Mouse (Mus musculus): Measurements from ENCODE around the gene Bicc1. TPM values are rescaled to one million over a fixed set of nuclear protein-coding genes. Genes with fewer than 3 reads are reported as not detected.
A peak's percentile ranks its signal among the peaks of the same experiment; 100 is the strongest.

Bicc1 gene
- total and polyA plus RNA-seq, 2 experiments from 2014 or later: 4.9 to 6.5 TPM

- DNase-seq (ENCODE audit: low spot score) (no peak), ATAC-seq (ENCODE audit: low FRiP score) (no peak)
- H3K4me2 ChIP-seq (ENCODE audit: low read depth, low read length, poor library complexity, severe bottlenecking): no peak overlapping the region
- 92% methylated on average over 8 of the region's 8 CpGs for WGBS
- H3K9ac ChIP-seq (replicated peaks; ENCODE audit: low read length, poor library complexity, severe bottlenecking): no peak overlapping the region
- no peaks in the 10 kb centered on the region for H3K27me3 ChIP-seq (ENCODE audit: insufficient read depth, low read length)
- H3K4me3 ChIP-seq (ENCODE audit: low read depth, low read length): no peak overlapping the region
- no peaks in the 10 kb centered on the region for H3K9me3 ChIP-seq (ENCODE audit: low read length)
- H3K27ac ChIP-seq (ENCODE audit: low read depth, low read length): no peak overlapping the region
- TF ChIP-seq CTCF (IDR thresholded peaks at IDR 0.05): no peak
- H3K36me3 ChIP-seq (ENCODE audit: insufficient read depth, low read length): no peaks in the 10 kb centered on the region
- H3K4me1 ChIP-seq (ENCODE audit: insufficient read depth, low read length): no peaks in the 10 kb centered on the region
Measured at GRCm38 (mm10) chr10:70895891-70896290, 263.6 kb downstream of the Bicc1 start.

DNA sequence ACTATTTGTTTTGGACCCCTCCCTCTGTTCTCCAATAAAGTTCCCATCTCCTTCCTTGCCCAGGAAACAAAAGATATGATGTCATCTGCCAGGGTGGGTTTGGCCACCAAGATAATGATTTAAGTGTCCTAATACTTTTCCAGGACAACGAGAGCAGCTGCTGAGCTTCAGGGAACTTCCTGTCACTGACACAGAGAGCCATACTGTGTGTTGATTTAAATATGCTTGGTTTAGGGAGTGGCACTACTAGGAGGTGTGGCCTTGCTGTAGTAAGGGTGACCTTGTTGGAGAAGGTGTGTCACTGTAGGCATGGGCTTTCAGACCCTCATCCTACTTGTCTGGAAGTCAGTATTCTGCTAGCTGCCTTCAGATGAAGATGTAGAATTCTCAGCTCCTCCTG is 281.5 kb downstream of the Bicc1 start:
- H3K9ac ChIP-seq (replicated peaks; ENCODE audit: low read length, poor library complexity, severe bottlenecking): no peak overlapping the region
- H3K27ac ChIP-seq (ENCODE audit: low read depth, low read length): no peak overlapping the region
- no peak for ATAC-seq (ENCODE audit: low FRiP score)
- 0 out of 2 replicates have a peak, but pooled peaks cover 2% of the 10 kb centered on the region for H3K4me1 ChIP-seq (ENCODE audit: insufficient read depth, low read length)
- no peak overlapping the region for H3K4me3 ChIP-seq (ENCODE audit: low read depth, low read length)
- no peak overlapping the region for H3K4me2 ChIP-seq (ENCODE audit: low read depth, low read length, poor library complexity, severe bottlenecking)
- no peaks in the 10 kb centered on the region for H3K36me3 ChIP-seq (ENCODE audit: insufficient read depth, low read length)
- no peaks in the 10 kb centered on the region for H3K27me3 ChIP-seq (ENCODE audit: insufficient read depth, low read length)
- no peak for TF ChIP-seq CTCF (IDR thresholded peaks at IDR 0.05)
- no peak for DNase-seq (ENCODE audit: low spot score)
- no peaks in the 10 kb centered on the region for H3K9me3 ChIP-seq (ENCODE audit: low read length)
- 84% methylated on average over 1 of the region's 1 CpGs for WGBS

- no peaks in the 10 kb centered on the region for H3K36me3 ChIP-seq (ENCODE audit: insufficient read depth, low read length)
- ATAC-seq (ENCODE audit: low FRiP score): no peak
- 0 out of 2 replicates have a peak, but pooled peaks cover 2% of the 10 kb centered on the region for H3K4me1 ChIP-seq (ENCODE audit: insufficient read depth, low read length)
- H3K4me2 ChIP-seq (ENCODE audit: low read depth, low read length, poor library complexity, severe bottlenecking): no peak overlapping the region
- TF ChIP-seq CTCF (IDR thresholded peaks at IDR 0.05): no peak
- no peak overlapping the region for H3K4me3 ChIP-seq (ENCODE audit: low read depth, low read length)
- no peak overlapping the region for H3K9ac ChIP-seq (replicated peaks; ENCODE audit: low read length, poor library complexity, severe bottlenecking)
- no peak overlapping the region for H3K27ac ChIP-seq (ENCODE audit: low read depth, low read length)
- no peaks in the 10 kb centered on the region for H3K27me3 ChIP-seq (ENCODE audit: insufficient read depth, low read length)
- no peak for DNase-seq (ENCODE audit: low spot score)
- no peaks in the 10 kb centered on the region for H3K9me3 ChIP-seq (ENCODE audit: low read length)
- WGBS: 89% methylated on average over 8 of the region's 8 CpGs
Measured at GRCm38 (mm10) chr10:70877631-70878030, 281.9 kb downstream of the Bicc1 start.

DNA sequence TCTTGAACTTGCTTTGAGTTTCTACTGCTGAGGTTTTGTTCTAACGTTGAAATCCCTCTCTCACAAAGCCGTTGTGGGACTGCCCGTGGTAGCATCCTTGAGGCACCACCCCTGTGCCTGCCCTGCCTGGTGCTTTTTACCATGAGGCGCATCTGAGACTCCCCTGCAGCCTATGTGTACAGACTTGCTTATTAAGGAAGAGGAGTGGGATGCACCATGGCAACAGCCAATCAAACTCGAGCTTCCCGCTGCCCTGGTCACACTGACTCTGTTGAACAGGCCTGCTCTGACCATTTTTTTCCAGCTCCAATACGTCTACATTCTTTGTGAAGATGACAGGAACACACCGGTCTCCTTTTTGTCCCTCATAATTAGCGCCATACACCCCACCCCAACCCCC is 283.0 kb downstream of the Bicc1 start:
- no peaks in the 10 kb centered on the region for H3K27me3 ChIP-seq (ENCODE audit: insufficient read depth, low read length)
- H3K36me3 ChIP-seq (ENCODE audit: insufficient read depth, low read length): no peaks in the 10 kb centered on the region
- H3K4me2 ChIP-seq (ENCODE audit: low read depth, low read length, poor library complexity, severe bottlenecking): no peak overlapping the region
- TF ChIP-seq CTCF (IDR thresholded peaks at IDR 0.05): no peak
- H3K27ac ChIP-seq (ENCODE audit: low read depth, low read length): no peak overlapping the region
- H3K9me3 ChIP-seq (ENCODE audit: low read length): no peaks in the 10 kb centered on the region
- ATAC-seq (ENCODE audit: low FRiP score) (no peak), DNase-seq (ENCODE audit: low spot score) (peak; percentile 14)
- no peak overlapping the region for H3K9ac ChIP-seq (replicated peaks; ENCODE audit: low read length, poor library complexity, severe bottlenecking)
- 61% methylated on average over 9 of the region's 9 CpGs for whole genome bisulfite sequencing
- 0 out of 2 replicates have a peak, but pooled peaks cover 2% of the 10 kb centered on the region for H3K4me1 ChIP-seq (ENCODE audit: insufficient read depth, low read length)
- no peak overlapping the region for H3K4me3 ChIP-seq (ENCODE audit: low read depth, low read length)

DNA sequence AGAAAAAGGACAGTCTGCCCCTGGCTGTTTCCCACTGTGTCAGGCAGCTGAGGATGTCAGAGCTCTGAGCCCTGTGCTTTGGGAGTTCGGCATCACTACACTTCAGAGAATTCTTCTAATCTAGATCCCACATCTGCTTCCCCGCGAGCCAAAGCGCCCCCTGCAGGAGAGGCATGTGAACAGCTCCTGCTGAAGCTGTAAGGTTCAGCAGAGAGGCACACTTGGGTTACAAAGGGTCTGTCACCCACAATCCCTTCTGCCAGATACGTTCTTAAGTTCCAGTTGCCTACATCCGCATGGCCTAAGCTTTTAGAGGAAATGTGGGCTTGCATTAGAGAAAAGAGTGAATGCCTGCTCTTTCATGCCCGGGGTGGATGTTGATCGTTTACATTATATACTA is 283.4 kb downstream of the Bicc1 start:
- Histone ChIP-seq H3K9ac (replicated peaks; ENCODE audit: low read length, poor library complexity, severe bottlenecking) (no peak overlapping the region), H3K4me1 (ENCODE audit: insufficient read depth, low read length) (0 out of 2 replicates have a peak, but pooled peaks cover 2% of the 10 kb centered on the region), H3K9me3 (ENCODE audit: low read length) (no peaks in the 10 kb centered on the region), H3K36me3 (ENCODE audit: insufficient read depth, low read length) (no peaks in the 10 kb centered on the region), H3K4me2 (ENCODE audit: low read depth, low read length, poor library complexity, severe bottlenecking) (no peak overlapping the region), H3K27me3 (ENCODE audit: insufficient read depth, low read length) (no peaks in the 10 kb centered on the region), H3K27ac (ENCODE audit: low read depth, low read length) (no peak overlapping the region), H3K4me3 (ENCODE audit: low read depth, low read length) (no peak overlapping the region)
- whole genome bisulfite sequencing: 56% methylated on average over 8 of the region's 8 CpGs
- ATAC-seq (ENCODE audit: low FRiP score) (no peak), DNase-seq (ENCODE audit: low spot score) (peak; percentile 6)
- peak; percentile 59 for TF ChIP-seq CTCF (IDR thresholded peaks at IDR 0.05)

DNA sequence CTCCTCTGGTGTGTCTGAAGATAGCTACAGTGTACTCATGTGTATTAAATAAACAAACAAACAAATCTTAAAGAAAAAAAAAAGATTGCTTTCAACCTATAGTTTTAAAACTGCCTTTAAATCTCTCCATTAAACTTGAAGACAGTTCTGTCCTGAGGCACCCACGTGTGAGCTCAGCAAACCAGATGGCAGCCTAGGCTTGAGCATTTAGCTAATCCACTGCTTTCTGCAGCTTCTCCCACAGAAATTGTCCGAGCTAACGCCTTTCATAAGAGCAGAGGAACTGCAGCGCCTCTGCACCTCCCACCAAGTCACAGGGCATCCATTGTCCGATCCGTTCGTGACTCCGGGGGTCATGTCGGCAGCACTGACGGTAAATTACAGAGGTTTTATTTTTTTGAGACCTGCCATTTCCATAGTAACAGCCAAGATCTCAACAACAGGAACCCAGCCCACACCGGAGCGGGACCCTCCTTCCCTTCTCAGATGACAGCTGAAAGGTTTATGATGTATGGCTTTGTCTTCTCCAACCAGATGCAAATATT is 284.4 kb downstream of the Bicc1 start:
- no peak overlapping the region for H3K9ac ChIP-seq (replicated peaks; ENCODE audit: low read length, poor library complexity, severe bottlenecking)
- H3K4me1 ChIP-seq (ENCODE audit: insufficient read depth, low read length): 0 out of 2 replicates have a peak, but pooled peaks cover 2% of the 10 kb centered on the region
- ATAC-seq (ENCODE audit: low FRiP score): no peak; the same call in 1 of the 2 replicates
- WGBS: 18% methylated on average over 12 of the region's 12 CpGs
- TF ChIP-seq CTCF (IDR thresholded peaks at IDR 0.05): no peak
- H3K27me3 ChIP-seq (ENCODE audit: insufficient read depth, low read length): no peaks in the 10 kb centered on the region
- H3K36me3 ChIP-seq (ENCODE audit: insufficient read depth, low read length): no peaks in the 10 kb centered on the region
- peak; percentile 29 for DNase-seq (ENCODE audit: low spot score)
- no peaks in the 10 kb centered on the region for H3K9me3 ChIP-seq (ENCODE audit: low read length)
- no peak overlapping the region for H3K27ac ChIP-seq (ENCODE audit: low read depth, low read length)
- no peak overlapping the region for H3K4me3 ChIP-seq (ENCODE audit: low read depth, low read length)
- H3K4me2 ChIP-seq (ENCODE audit: low read depth, low read length, poor library complexity, severe bottlenecking): no peak overlapping the region

Other genes with a start within 250 kb of the Bicc1 start
- 14.1 and 16.7 TPM in 2 replicates for gene Tfam, start 78.6 kb upstream of the Bicc1 start, total RNA-seq (2014; rRNA removed)
- 37.9 and 43.5 TPM in 2 replicates for gene Tfam, start 78.6 kb upstream of the Bicc1 start, polyA plus RNA-seq (2015; fragmentation: Nextera tagmentation; extraction: Ambion mirVana)
- 91.4 and 100 TPM in 2 replicates for gene Ube2d1, start 125.6 kb upstream of the Bicc1 start, total RNA-seq (2014; rRNA removed)
- gene Ube2d1, start 125.6 kb upstream of the Bicc1 start, polyA plus RNA-seq (2015; fragmentation: Nextera tagmentation; extraction: Ambion mirVana): 175 and 179 TPM in 2 replicates
- 92.1 and 121 TPM in 2 replicates for gene Cisd1, start 185.3 kb upstream of the Bicc1 start, total RNA-seq (2014; rRNA removed)
- 378 and 395 TPM in 2 replicates for gene Cisd1, start 185.3 kb upstream of the Bicc1 start, polyA plus RNA-seq (2015; fragmentation: Nextera tagmentation; extraction: Ambion mirVana)
- 21.7 and 28.0 TPM in 2 replicates for gene Ipmk, start 188.1 kb upstream of the Bicc1 start, total RNA-seq (2014; rRNA removed)
- 12.8 and 14.6 TPM in 2 replicates for gene Ipmk, start 188.1 kb upstream of the Bicc1 start, polyA plus RNA-seq (2015; fragmentation: Nextera tagmentation; extraction: Ambion mirVana)

Data from midbrain, postnatal 0 days (tissue).